Mouse (Mus musculus): ENCODE measurements around the gene Lrrc59.

- TF ChIP-seq CTCF (IDR thresholded peaks at IDR 0.05; ENCODE audit: low read depth) (peak; percentile 99), EP300 (IDR thresholded peaks at IDR 0.05; ENCODE audit: low read depth) (no peak)
These were observed at the start of gene Lrrc59 for GRCm38 (mm10) chr11:94629199-94629883.
